Mouse (Mus musculus) limb, embryonic 15.5 days (tissue): ENCODE results near the gene Galr3. TPM values are rescaled to one million over a fixed set of nuclear protein-coding genes. Genes with fewer than 3 reads are reported as not detected.

Experiments used
- ATAC-seq: fragments of 200-750 bp; cut with Nextera tagmentation; 2 replicates; pipeline ENCODE4 v1.8.0; 2017; ENCODE audit warnings: low read depth, moderate TSS enrichment; ENCODE audit not compliant: insufficient number of reproducible peaks, low FRiP score, low TSS enrichment
- H3K27ac ChIP-seq: fragments of 300-500 bp; sonication (generic); 2 replicates; pipeline ENCODE4 v1.5.1; 2015; ENCODE audit warnings: moderate library complexity, mild to moderate bottlenecking, inconsistent platforms
- H3K27me3 ChIP-seq: fragments of 300-500 bp; sonication (generic); 2 replicates; pipeline ENCODE4 v1.6.1; 2015; ENCODE audit warnings: inconsistent platforms
- H3K36me3 ChIP-seq: fragments of 300-500 bp; sonication (generic); 2 replicates; pipeline ENCODE4 v1.6.1; 2015; ENCODE audit warnings: inconsistent platforms
- H3K4me1 ChIP-seq: fragments of 300-500 bp; sonication (generic); 2 replicates; pipeline ENCODE4 v1.6.1; 2015; ENCODE audit warnings: inconsistent platforms
- H3K4me2 ChIP-seq: fragments of 300-500 bp; sonication (generic); 2 replicates; pipeline ENCODE4 v1.6.1; 2015; ENCODE audit warnings: mild to moderate bottlenecking, inconsistent platforms
- H3K4me3 ChIP-seq: fragments of 300-500 bp; sonication (generic); 2 replicates; pipeline ENCODE4 v1.5.1; 2015; ENCODE audit warnings: mild to moderate bottlenecking, inconsistent platforms
- H3K9ac ChIP-seq: fragments of 300-500 bp; sonication (generic); 2 replicates; pipeline ENCODE4 v1.6.1; 2015; ENCODE audit warnings: inconsistent platforms
- H3K9me3 ChIP-seq: fragments of 300-500 bp; sonication (generic); 2 replicates; pipeline ENCODE4 v1.6.1; 2016; ENCODE audit warnings: inconsistent platforms
- WGBS: fragments of 180-500 bp; shearing (Covaris S2); methylation state at CpG from one replicate; pipeline ENCODE4 v1.1.7; 2015; 5-methylcytosine and 5-hydroxymethylcytosine counted together
- microRNA-seq: library from miRNA; unstranded; fragments of <30 nt; microRNA quantifications from one replicate; pipeline ENCODE4, GENCODE M21; 2016
- polyA plus RNA-seq: library from polyadenylated mRNA; unstranded; fragments of >200 nt; fragmentation: Nextera tagmentation; extraction: Ambion mirVana; gene quantifications from 2 replicates; pipeline ENCODE4 v1.2.1, GENCODE M21; 2015

Gene Galr3
- polyA plus RNA-seq, 1 experiment from 2014 or later = 0.13 TPM

DNA sequence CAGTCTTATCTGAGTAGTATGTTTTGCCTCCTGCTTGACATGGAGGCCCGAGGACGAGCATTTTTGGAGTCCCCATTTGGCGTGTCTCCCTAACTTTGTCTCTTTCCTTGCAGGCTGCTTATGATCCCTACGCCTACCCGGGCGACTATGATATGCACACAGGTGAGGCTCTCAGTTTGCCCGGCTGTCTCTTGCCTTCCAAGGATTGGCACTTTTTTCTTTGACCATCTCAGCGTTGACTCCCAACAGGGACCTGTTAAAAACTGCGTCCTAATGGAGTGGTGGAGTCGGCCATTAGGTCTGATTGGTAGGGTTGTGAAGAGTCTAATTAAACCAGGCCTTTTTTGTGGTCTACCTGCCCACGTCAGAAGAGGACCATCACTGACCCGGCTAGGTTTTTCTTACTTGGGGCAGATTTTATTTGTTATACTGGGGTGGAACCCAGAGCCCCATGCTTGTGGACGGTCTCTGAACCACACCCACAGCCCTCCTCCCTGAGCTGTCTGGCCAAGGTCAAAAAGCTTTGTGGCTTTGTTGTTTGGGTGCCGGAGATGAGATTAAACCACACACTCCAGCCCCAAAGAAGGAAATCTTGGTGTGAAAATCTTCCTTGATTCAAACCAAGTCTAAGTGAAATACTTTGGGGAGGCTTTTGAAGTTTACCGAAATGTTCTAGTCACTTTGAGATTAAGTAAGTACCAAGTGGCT, 34.1 kb downstream of the Galr3 start:
- no peak overlapping the region for H3K27ac ChIP-seq
- 32% methylated on average over 15 of the region's 15 CpGs for WGBS
- ATAC-seq = no peak

DNA sequence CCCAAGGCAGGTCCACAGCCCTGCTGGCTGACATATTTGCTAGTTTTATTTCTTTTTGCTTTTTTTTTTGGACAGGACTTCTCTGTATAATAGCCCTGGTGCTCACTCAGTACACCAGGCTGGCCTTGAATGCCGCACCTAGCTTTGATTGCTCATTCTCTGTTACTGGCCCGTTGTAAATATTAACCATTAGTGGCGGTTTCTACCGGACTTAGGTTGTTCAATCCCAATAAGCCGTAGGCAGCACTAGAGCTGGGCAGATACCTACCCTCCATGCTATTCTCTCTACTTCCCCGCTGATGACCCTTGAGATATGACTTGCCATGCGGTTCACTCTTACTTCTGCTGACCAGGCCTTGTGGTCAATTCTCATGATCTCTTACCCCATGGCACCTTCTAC, 37.9 kb downstream of the Galr3 start:
- no peak overlapping the region for H3K27ac ChIP-seq
- H3K4me1 ChIP-seq = peaks cover 11% of the 10 kb centered on the region
- ATAC-seq = no peak
- no peaks in the 10 kb centered on the region for H3K27me3 ChIP-seq
- WGBS = 97% methylated on average over 7 of the region's 7 CpGs
- peaks cover 74% of the 10 kb centered on the region for H3K36me3 ChIP-seq
- H3K9me3 ChIP-seq = no peaks in the 10 kb centered on the region
- H3K9ac ChIP-seq = no peak overlapping the region
- no peak overlapping the region for H3K4me3 ChIP-seq
- no peak overlapping the region for H3K4me2 ChIP-seq

More for the DNA sequence above, 34.1 kb downstream of the Galr3 start:
- peaks cover 16% of the 10 kb centered on the region for H3K4me1 ChIP-seq
- H3K27me3 ChIP-seq = no peaks in the 10 kb centered on the region
- H3K36me3 ChIP-seq = peaks cover 37% of the 10 kb centered on the region
- H3K4me3 ChIP-seq = peak overlapping the region; percentile 89
- H3K4me2 ChIP-seq = peak overlapping the region; percentile 82
- no peaks in the 10 kb centered on the region for H3K9me3 ChIP-seq
- H3K9ac ChIP-seq = peak overlapping the region; percentile 86

- Histone ChIP-seq H3K4me1 (peaks cover 8% of the 10 kb centered on the region), H3K9me3 (no peaks in the 10 kb centered on the region), H3K4me3 (no peak overlapping the region), H3K27me3 (no peaks in the 10 kb centered on the region), H3K9ac (no peak overlapping the region), H3K4me2 (no peak overlapping the region), H3K27ac (no peak overlapping the region), H3K36me3 (peaks cover 85% of the 10 kb centered on the region)
- WGBS = 87% methylated on average over 6 of the region's 6 CpGs
- ATAC-seq = no peak
These were observed 50.6 kb downstream of the Galr3 start for GRCm38 (mm10) chr15:79092284-79092683.

Small RNA genes within 50 kb of the gene (microRNA-seq; reads per million reads assigned to microRNA genes)
- gene Mir6956 = not detected

Other genes starting within 250 kb of the Galr3 start
- gene Card10, start 238.8 kb upstream of the Galr3 start, polyA plus RNA-seq = 3.4 and 3.8 TPM in 2 replicates
- gene Cdc42ep1, start 199.3 kb upstream of the Galr3 start, polyA plus RNA-seq = 26.5 and 30.0 TPM in 2 replicates
- gene Lgals2, start 186.4 kb upstream of the Galr3 start, polyA plus RNA-seq = 0.65 and 0.73 TPM in 2 replicates
- 53.2 and 54.4 TPM in 2 replicates for gene Gga1, start 164.7 kb upstream of the Galr3 start, polyA plus RNA-seq
- 0.50 and 0.65 TPM in 2 replicates for gene Gm49510, start 142.2 kb upstream of the Galr3 start, polyA plus RNA-seq
- gene Sh3bp1, start 142.1 kb upstream of the Galr3 start, polyA plus RNA-seq = 55.2 and 61.1 TPM in 2 replicates
- gene Pdxp, start 128.0 kb upstream of the Galr3 start, polyA plus RNA-seq = 13.0 and 15.0 TPM in 2 replicates
- 2,795 and 2,816 TPM in 2 replicates for gene Lgals1, start 115.2 kb upstream of the Galr3 start, polyA plus RNA-seq
- gene Nol12, start 107.0 kb upstream of the Galr3 start, polyA plus RNA-seq = 53.2 and 55.2 TPM in 2 replicates
- gene Triobp, start 94.2 kb upstream of the Galr3 start, polyA plus RNA-seq = 54.8 and 59.2 TPM in 2 replicates
- gene H1f0, start 13.4 kb upstream of the Galr3 start, polyA plus RNA-seq = 487 and 628 TPM in 2 replicates
- gene Ankrd54, start 21.0 kb downstream of the Galr3 start, polyA plus RNA-seq = 43.9 and 46.6 TPM in 2 replicates
- 203 and 206 TPM in 2 replicates for gene Eif3l, start 33.3 kb downstream of the Galr3 start, polyA plus RNA-seq
- gene Micall1, start 67.0 kb downstream of the Galr3 start, polyA plus RNA-seq = 15.1 and 16.3 TPM in 2 replicates
- 295 and 310 TPM in 2 replicates for gene Polr2f, start 99.1 kb downstream of the Galr3 start, polyA plus RNA-seq
- 6.3 and 8.5 TPM in 2 replicates for gene 1700088E04Rik, start 99.4 kb downstream of the Galr3 start, polyA plus RNA-seq
- 4.2 and 5.2 TPM in 2 replicates for gene Sox10, start 123.4 kb downstream of the Galr3 start, polyA plus RNA-seq
- gene Pick1, start 187.3 kb downstream of the Galr3 start, polyA plus RNA-seq = 43.8 and 45.8 TPM in 2 replicates
- gene Gm49486, start 187.5 kb downstream of the Galr3 start, polyA plus RNA-seq = 1.1 and 1.2 TPM in 2 replicates
- 0.12 and 0.36 TPM in 2 replicates for gene Slc16a8, start 212.9 kb downstream of the Galr3 start, polyA plus RNA-seq
- gene Baiap2l2, start 243.7 kb downstream of the Galr3 start, polyA plus RNA-seq = 17.2 and 19.7 TPM in 2 replicates